8 mouse cellular contexts compared by ENCODE assay signal in the genomic region with DNA sequence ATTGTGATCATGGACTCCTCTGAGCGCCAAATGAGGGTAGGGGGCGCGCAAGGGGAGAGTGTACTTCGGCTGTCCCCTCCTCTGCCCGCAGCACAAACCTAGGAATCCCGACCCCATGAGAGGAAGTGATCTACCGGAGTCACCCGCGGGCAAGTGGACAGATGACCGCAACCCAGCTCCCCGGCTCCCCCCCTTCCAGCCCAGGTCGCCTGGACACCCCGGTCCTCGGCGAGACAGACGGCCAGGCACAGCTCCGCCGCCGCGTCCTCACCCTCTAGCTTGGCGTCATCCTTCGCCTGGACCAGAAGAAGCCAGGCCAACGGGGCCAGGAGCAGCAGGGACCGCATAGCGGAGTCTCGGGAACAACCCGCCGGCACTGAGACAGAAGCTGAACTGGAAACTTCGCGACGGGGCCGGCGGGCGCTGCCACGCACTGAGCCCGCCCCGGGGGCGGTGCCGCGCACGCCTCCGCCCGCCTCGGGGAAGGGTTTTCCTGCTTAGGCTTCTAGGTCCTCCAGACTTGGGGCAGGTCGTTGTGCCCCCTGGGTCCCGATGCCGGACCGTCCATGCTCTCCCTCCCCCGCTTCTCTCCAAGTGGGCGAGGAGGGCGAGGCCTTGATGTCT. TPM values are rescaled to one million over a fixed set of nuclear protein-coding genes. Genes with fewer than 3 reads are reported as not detected.
DNase-seq lines count a peak whose midpoint lies in the region; ATAC-seq and TF ChIP-seq lines count a peak whose summit lies in the region.

TSS of gene Plod1 (minus strand) at position 437 of the 624 bp plus-strand sequence.

- peak within 1 kb of the TSS; percentile 80 for H3K27ac ChIP-seq in heart, embryonic 11.5 days (ENCODE audit: low read depth, low read length)
- H3K27ac ChIP-seq in kidney, embryonic 15.5 days = peak within 1 kb of the TSS; percentile 88
- H3K27ac ChIP-seq in limb, embryonic 15.5 days = peak within 1 kb of the TSS; percentile 94
- no peak within 1 kb of the TSS for H3K27ac ChIP-seq in midbrain, embryonic 16.5 days (ENCODE audit: low read length)

- H3K36me3 ChIP-seq in heart, embryonic 11.5 days (ENCODE audit: control insufficient read depth, insufficient read depth, low read length) = peaks cover 1% of the 10 kb centered on the region; the same call in 1 of the 2 replicates
- H3K36me3 ChIP-seq in kidney, embryonic 15.5 days = no peaks in the 10 kb centered on the region
- peaks cover 7% of the 10 kb centered on the region for H3K36me3 ChIP-seq in limb, embryonic 15.5 days
- H3K36me3 ChIP-seq in midbrain, embryonic 16.5 days (ENCODE audit: control insufficient read depth, insufficient read depth, low read length) = no peaks in the 10 kb centered on the region

- TF ChIP-seq CTCF in brain, embryonic 14.5 days (IDR thresholded peaks at IDR 0.05; ENCODE audit: borderline replicate concordance, extremely low read depth, insufficient read depth, insufficient read length) = no peak; the same call in 1 of the 2 replicates

- DNase-seq in CD4-positive, CD25-positive, alpha-beta regulatory T cell, adult 2 months (ENCODE audit: low read depth, low spot score) = peak; percentile 82
- DNase-seq in brain, embryonic 14.5 days (ENCODE audit: low read depth) = peak; percentile 70
- peak; percentile 49 to 61 for DNase-seq in spleen, postnatal 14 days (ENCODE audit: low spot score in 2 of 2)

- H3K9ac ChIP-seq in heart, embryonic 11.5 days (ENCODE audit: low read depth, low read length) = peak within 1 kb of the TSS; percentile 88
- peak within 1 kb of the TSS; percentile 69 for H3K9ac ChIP-seq in kidney, embryonic 15.5 days
- peak within 1 kb of the TSS; percentile 92 for H3K9ac ChIP-seq in limb, embryonic 15.5 days
- peak within 1 kb of the TSS; percentile 67 for H3K9ac ChIP-seq in midbrain, embryonic 16.5 days (ENCODE audit: low read depth, low read length)

- no peaks in the 10 kb centered on the region for H3K9me3 ChIP-seq in heart, embryonic 11.5 days (replicated peaks; ENCODE audit: control insufficient read depth, low read length)
- H3K9me3 ChIP-seq in kidney, embryonic 15.5 days (replicated peaks) = no peaks in the 10 kb centered on the region
- H3K9me3 ChIP-seq in limb, embryonic 15.5 days = no peaks in the 10 kb centered on the region
- H3K9me3 ChIP-seq in midbrain, embryonic 16.5 days (replicated peaks; ENCODE audit: control insufficient read depth, low read length, poor library complexity, severe bottlenecking) = no peaks in the 10 kb centered on the region

- TF ChIP-seq POLR2A in brain, embryonic 14.5 days (IDR thresholded peaks at IDR 0.05; ENCODE audit: borderline replicate concordance, extremely low read depth, insufficient read depth, insufficient read length, poor library complexity, severe bottlenecking) = peak; percentile 39; the same call in 1 of the 2 replicates

- under 1% methylated on average over 50 of the region's 51 CpGs for WGBS in heart, embryonic 11.5 days (ENCODE audit: insufficient replicate concordance)
- under 1% methylated on average over 51 of the region's 51 CpGs for WGBS in kidney, embryonic 15.5 days
- under 1% methylated on average over 46 of the region's 51 CpGs for WGBS in limb, embryonic 15.5 days
- WGBS in midbrain, embryonic 16.5 days = under 1% methylated on average over 50 of the region's 51 CpGs

- H3K4me3 ChIP-seq in heart, embryonic 11.5 days (ENCODE audit: low read depth, low read length) = peak within 1 kb of the TSS; percentile 72
- peak within 1 kb of the TSS; percentile 62 for H3K4me3 ChIP-seq in kidney, embryonic 15.5 days (replicated peaks)
- H3K4me3 ChIP-seq in limb, embryonic 15.5 days = peak within 1 kb of the TSS; percentile 79
- H3K4me3 ChIP-seq in midbrain, embryonic 16.5 days (ENCODE audit: low read depth, low read length) = peak within 1 kb of the TSS; percentile 54

- peak within 1 kb of the TSS; percentile 87 for H3K4me2 ChIP-seq in heart, embryonic 11.5 days
- H3K4me2 ChIP-seq in kidney, embryonic 15.5 days = peak within 1 kb of the TSS; percentile 88
- H3K4me2 ChIP-seq in limb, embryonic 15.5 days = peak within 1 kb of the TSS; percentile 68
- peak within 1 kb of the TSS; percentile 85 for H3K4me2 ChIP-seq in midbrain, embryonic 16.5 days (ENCODE audit: low read length)

- peak; percentile 27; the same call in 1 of the 2 replicates for ATAC-seq in erythroid progenitor cell, adult 5-6 weeks (replicated peaks; ENCODE audit: low FRiP score, poor library complexity, severe bottlenecking)
- ATAC-seq in heart, embryonic 11.5 days (replicated peaks; ENCODE audit: insufficient number of reproducible peaks, low FRiP score, low TSS enrichment) = peak; percentile 68
- peak; percentile 68 for ATAC-seq in kidney, embryonic 15.5 days (replicated peaks; ENCODE audit: low FRiP score)
- peak; percentile 50 for ATAC-seq in limb, embryonic 15.5 days (ENCODE audit: insufficient number of reproducible peaks, low FRiP score, low TSS enrichment, low read depth)
- ATAC-seq in midbrain, embryonic 16.5 days = peak; percentile 57

- no peaks in the 10 kb centered on the region for H3K27me3 ChIP-seq in heart, embryonic 11.5 days (ENCODE audit: control insufficient read depth, insufficient read depth, low read length)
- H3K27me3 ChIP-seq in kidney, embryonic 15.5 days = no peaks in the 10 kb centered on the region
- no peaks in the 10 kb centered on the region for H3K27me3 ChIP-seq in limb, embryonic 15.5 days
- peaks cover 2% of the 10 kb centered on the region; the same call in 1 of the 2 replicates for H3K27me3 ChIP-seq in midbrain, embryonic 16.5 days (ENCODE audit: control insufficient read depth, insufficient read depth, low read depth, low read length)

- peaks cover 7% of the 10 kb centered on the region for H3K4me1 ChIP-seq in heart, embryonic 11.5 days (ENCODE audit: control insufficient read depth, insufficient read depth, low read length)
- peaks cover 70% of the 10 kb centered on the region for H3K4me1 ChIP-seq in kidney, embryonic 15.5 days
- peaks cover 73% of the 10 kb centered on the region for H3K4me1 ChIP-seq in limb, embryonic 15.5 days
- H3K4me1 ChIP-seq in midbrain, embryonic 16.5 days (ENCODE audit: control insufficient read depth, insufficient read depth, low read length) = peaks cover 3% of the 10 kb centered on the region

RNA-seq across cellular contexts. Expression of gene Plod1, which starts in this region (rescaled TPM):
- 19.7 and 25.3 TPM in 2 replicates for polyA plus RNA-seq in brain, embryonic 14.5 days (2012; rRNA removed)
- 3.6 and 5.9 TPM in 2 replicates for total RNA-seq in erythroid progenitor cell, adult 5-6 weeks (2015; ENCODE audit: low replicate concordance)
- total RNA-seq in erythroid progenitor cell, adult 5-6 weeks (2017; ENCODE audit: low replicate concordance) = 4.8 and 5.5 TPM in 2 replicates
- 40.1 and 50.2 TPM in 2 replicates for polyA plus RNA-seq in heart, embryonic 11.5 days (2014; fragmentation: Nextera tagmentation; extraction: Ambion mirVana)
- polyA plus RNA-seq in kidney, embryonic 15.5 days (2015; fragmentation: Nextera tagmentation; extraction: Ambion mirVana) = 47.2 and 56.0 TPM in 2 replicates
- polyA plus RNA-seq in limb, embryonic 15.5 days (2015; fragmentation: Nextera tagmentation; extraction: Ambion mirVana) = 123 and 129 TPM in 2 replicates
- 20.8 and 21.2 TPM in 2 replicates for polyA plus RNA-seq in midbrain, embryonic 16.5 days (2015; fragmentation: Nextera tagmentation; extraction: Ambion mirVana)
